Mouse (Mus musculus) heart, embryonic 13.5 days (tissue): ENCODE data around the gene Pde11a. TPM values are rescaled to one million over a fixed set of nuclear protein-coding genes. Genes with fewer than 3 reads are reported as not detected.

Experiments
- ATAC-seq: fragments of 200-750 bp; cut with Nextera tagmentation; 2 replicates; pipeline ENCODE4 v1.8.0; 2017; ENCODE audit warnings: moderate TSS enrichment; ENCODE audit not compliant: insufficient number of reproducible peaks, low FRiP score, low TSS enrichment; ENCODE audit errors: extremely low read depth
- H3K27ac ChIP-seq: fragments of 300-500 bp; sonication (generic); replicated peaks from 2 replicates; pipeline ENCODE4 v1.5.1; 2015; ENCODE audit warnings: moderate library complexity, mild to moderate bottlenecking, inconsistent platforms
- H3K27me3 ChIP-seq: fragments of 300-500 bp; sonication (generic); replicated peaks from 2 replicates; pipeline ENCODE4 v1.6.1; 2015; ENCODE audit warnings: mild to moderate bottlenecking, inconsistent platforms
- H3K36me3 ChIP-seq: fragments of 300-500 bp; sonication (generic); 2 replicates; pipeline ENCODE4 v1.6.1; 2015; ENCODE audit warnings: mild to moderate bottlenecking, inconsistent platforms
- H3K4me1 ChIP-seq: fragments of 300-500 bp; sonication (generic); 2 replicates; pipeline ENCODE4 v1.6.1; 2015; ENCODE audit warnings: inconsistent platforms
- H3K4me2 ChIP-seq: fragments of 300-500 bp; sonication (generic); 2 replicates; pipeline ENCODE4 v1.6.1; 2015; ENCODE audit warnings: inconsistent platforms, mild to moderate bottlenecking, moderate library complexity
- H3K4me3 ChIP-seq: fragments of 300-500 bp; sonication (generic); 2 replicates; pipeline ENCODE4 v1.5.1; 2015; ENCODE audit warnings: moderate library complexity, mild to moderate bottlenecking, inconsistent platforms
- H3K9ac ChIP-seq: fragments of 300-500 bp; sonication (generic); 2 replicates; pipeline ENCODE4 v1.6.1; 2015; ENCODE audit warnings: inconsistent platforms, mild to moderate bottlenecking, moderate library complexity
- H3K9me3 ChIP-seq: fragments of 300-500 bp; sonication (generic); 2 replicates; pipeline ENCODE4 v1.6.1; 2016; ENCODE audit warnings: inconsistent platforms
- WGBS: fragments of 180-500 bp; shearing (Covaris S2); methylation state at CpG from one replicate; pipeline ENCODE4 v1.1.7; 2015; ENCODE audit warnings: mixed read lengths; 5-methylcytosine and 5-hydroxymethylcytosine counted together
- polyA plus RNA-seq: library from polyadenylated mRNA; unstranded; fragments of >200 nt; fragmentation: Nextera tagmentation; extraction: Ambion mirVana; gene quantifications from 2 replicates; pipeline ENCODE4 v1.2.1, GENCODE M21; 2015

Pde11a gene
- polyA plus RNA-seq, 1 experiment from 2014 or later, result 0.05 TPM

- Histone ChIP-seq H3K27ac (no peak overlapping the region), H3K27me3 (no peaks in the 10 kb centered on the region), H3K4me2 (no peak overlapping the region), H3K36me3 (no peaks in the 10 kb centered on the region), H3K9ac (no peak overlapping the region), H3K4me3 (no peak overlapping the region), H3K4me1 (0 out of 2 replicates have a peak, but pooled peaks cover 6% of the 10 kb centered on the region), H3K9me3 (no peaks in the 10 kb centered on the region)
- WGBS, result 58% methylated on average over 11 of the region's 11 CpGs
- ATAC-seq, result no peak
Observed at GRCm38 (mm10) chr2:76051385-76051784, 287.2 kb downstream of the Pde11a start.

- Histone ChIP-seq H3K4me3 (no peak overlapping the region), H3K9ac (no peak overlapping the region), H3K27me3 (no peaks in the 10 kb centered on the region), H3K36me3 (no peaks in the 10 kb centered on the region), H3K9me3 (no peaks in the 10 kb centered on the region), H3K4me1 (0 out of 2 replicates have a peak, but pooled peaks cover 6% of the 10 kb centered on the region), H3K27ac (no peak overlapping the region), H3K4me2 (no peak overlapping the region)
- no peak for ATAC-seq
- WGBS, result 76% methylated on average over 4 of the region's 4 CpGs
Observed at GRCm38 (mm10) chr2:76050911-76051310, 287.7 kb downstream of the Pde11a start.

- ATAC-seq, result no peak
- H3K27me3 ChIP-seq, result no peaks in the 10 kb centered on the region
- 0 out of 2 replicates have a peak, but pooled peaks cover 6% of the 10 kb centered on the region for H3K4me1 ChIP-seq
- no peak overlapping the region for H3K27ac ChIP-seq
- H3K4me2 ChIP-seq, result no peak overlapping the region
- no peaks in the 10 kb centered on the region for H3K36me3 ChIP-seq
- H3K4me3 ChIP-seq, result no peak overlapping the region
- H3K9me3 ChIP-seq, result no peaks in the 10 kb centered on the region
- no peak overlapping the region for H3K9ac ChIP-seq
- 63% methylated on average over 10 of the region's 10 CpGs for WGBS
Observed at GRCm38 (mm10) chr2:76050092-76050491, 288.5 kb downstream of the Pde11a start.

- H3K4me1 ChIP-seq, result 0 out of 2 replicates have a peak, but pooled peaks cover 6% of the 10 kb centered on the region
- H3K4me3 ChIP-seq, result no peak overlapping the region
- H3K9me3 ChIP-seq, result no peaks in the 10 kb centered on the region
- no peaks in the 10 kb centered on the region for H3K36me3 ChIP-seq
- no peak for ATAC-seq
- WGBS, result 74% methylated on average over 8 of the region's 8 CpGs
- H3K4me2 ChIP-seq, result no peak overlapping the region
- no peak overlapping the region for H3K27ac ChIP-seq
- no peaks in the 10 kb centered on the region for H3K27me3 ChIP-seq
- no peak overlapping the region for H3K9ac ChIP-seq
Observed at GRCm38 (mm10) chr2:76049529-76049928, 289.0 kb downstream of the Pde11a start.

GRCm38 (mm10) chr2:76047740-76048139 lies 290.8 kb downstream of the Pde11a start:
- 84% methylated on average over 12 of the region's 12 CpGs for WGBS
- Histone ChIP-seq H3K9me3 (no peaks in the 10 kb centered on the region), H3K27ac (no peak overlapping the region), H3K27me3 (no peaks in the 10 kb centered on the region), H3K9ac (no peak overlapping the region), H3K4me3 (no peak overlapping the region), H3K4me2 (no peak overlapping the region), H3K36me3 (no peaks in the 10 kb centered on the region), H3K4me1 (0 out of 2 replicates have a peak, but pooled peaks cover 6% of the 10 kb centered on the region)
- no peak for ATAC-seq

- H3K36me3 ChIP-seq, result no peaks in the 10 kb centered on the region
- H3K27me3 ChIP-seq, result no peaks in the 10 kb centered on the region
- no peak overlapping the region for H3K27ac ChIP-seq
- no peak overlapping the region for H3K9ac ChIP-seq
- no peak overlapping the region for H3K4me2 ChIP-seq
- 48% methylated on average over 10 of the region's 10 CpGs for WGBS
- no peak for ATAC-seq
- no peaks in the 10 kb centered on the region for H3K9me3 ChIP-seq
- no peak overlapping the region for H3K4me3 ChIP-seq
- H3K4me1 ChIP-seq, result no peaks in the 10 kb centered on the region
Observed at GRCm38 (mm10) chr2:76042210-76042609, 296.4 kb downstream of the Pde11a start.

GRCm38 (mm10) chr2:76040116-76040515 lies 298.5 kb downstream of the Pde11a start:
- Histone ChIP-seq H3K4me2 (no peak overlapping the region), H3K4me3 (no peak overlapping the region), H3K27ac (no peak overlapping the region), H3K4me1 (no peaks in the 10 kb centered on the region), H3K36me3 (no peaks in the 10 kb centered on the region), H3K27me3 (no peaks in the 10 kb centered on the region), H3K9ac (no peak overlapping the region), H3K9me3 (no peaks in the 10 kb centered on the region)
- no peak for ATAC-seq
- WGBS, result 92% methylated on average over 7 of the region's 7 CpGs

GRCm38 (mm10) chr2:76030080-76030479 lies 308.5 kb downstream of the Pde11a start:
- H3K36me3 ChIP-seq, result no peaks in the 10 kb centered on the region
- no peak overlapping the region; the same call in 1 of the 2 replicates for H3K9ac ChIP-seq
- no peak overlapping the region for H3K4me3 ChIP-seq
- no peaks in the 10 kb centered on the region for H3K27me3 ChIP-seq
- H3K4me2 ChIP-seq, result peak overlapping the region; percentile 54
- peaks cover 26% of the 10 kb centered on the region for H3K4me1 ChIP-seq
- 57% methylated on average over 8 of the region's 8 CpGs for WGBS
- H3K9me3 ChIP-seq, result no peaks in the 10 kb centered on the region
- ATAC-seq, result no peak
- H3K27ac ChIP-seq, result peak overlapping the region; percentile 83; the same call in 1 of the 2 replicates

- 30% methylated on average over 20 of the region's 20 CpGs for WGBS
- Histone ChIP-seq H3K4me2 (peak overlapping the region; percentile 54), H3K9me3 (no peaks in the 10 kb centered on the region), H3K4me3 (peak overlapping the region; percentile 17), H3K4me1 (peaks cover 26% of the 10 kb centered on the region), H3K27me3 (no peaks in the 10 kb centered on the region), H3K36me3 (no peaks in the 10 kb centered on the region), H3K9ac (peak overlapping the region; percentile 48), H3K27ac (peak overlapping the region; percentile 83)
- no peak for ATAC-seq
Observed at GRCm38 (mm10) chr2:76029081-76029901, 309.3 kb downstream of the Pde11a start.

GRCm38 (mm10) chr2:76016890-76017289 lies 321.7 kb downstream of the Pde11a start:
- H3K9me3 ChIP-seq, result no peaks in the 10 kb centered on the region
- H3K36me3 ChIP-seq, result no peaks in the 10 kb centered on the region
- H3K4me3 ChIP-seq, result no peak overlapping the region
- no peak for ATAC-seq
- no peaks in the 10 kb centered on the region for H3K4me1 ChIP-seq
- WGBS, result 22% methylated on average over 7 of the region's 7 CpGs
- H3K27me3 ChIP-seq, result no peaks in the 10 kb centered on the region
- no peak overlapping the region for H3K4me2 ChIP-seq
- H3K9ac ChIP-seq, result no peak overlapping the region
- H3K27ac ChIP-seq, result no peak overlapping the region

- Histone ChIP-seq H3K4me1 (no peaks in the 10 kb centered on the region), H3K27me3 (no peaks in the 10 kb centered on the region), H3K4me3 (no peak overlapping the region), H3K4me2 (no peak overlapping the region), H3K27ac (no peak overlapping the region), H3K9ac (no peak overlapping the region), H3K36me3 (no peaks in the 10 kb centered on the region), H3K9me3 (no peaks in the 10 kb centered on the region)
- WGBS, result 84% methylated on average over 8 of the region's 8 CpGs
- no peak for ATAC-seq
Observed at GRCm38 (mm10) chr2:76016136-76016535, 322.4 kb downstream of the Pde11a start.

GRCm38 (mm10) chr2:76015460-76015859 lies 323.1 kb downstream of the Pde11a start:
- H3K27me3 ChIP-seq, result no peaks in the 10 kb centered on the region
- no peak overlapping the region for H3K4me3 ChIP-seq
- no peak overlapping the region for H3K27ac ChIP-seq
- H3K4me2 ChIP-seq, result no peak overlapping the region
- no peaks in the 10 kb centered on the region for H3K9me3 ChIP-seq
- 84% methylated on average over 7 of the region's 7 CpGs for WGBS
- H3K9ac ChIP-seq, result no peak overlapping the region
- no peaks in the 10 kb centered on the region for H3K36me3 ChIP-seq
- H3K4me1 ChIP-seq, result peaks cover 5% of the 10 kb centered on the region; the same call in 1 of the 2 replicates
- ATAC-seq, result no peak
